Mouse (Mus musculus) ES-Bruce4 (cell line): ENCODE measurements around the gene Nelfe.

Experiments
- CTCF ChIP-seq: IDR thresholded peaks from one replicate; pipeline ENCODE4 v1.8.1; 2011; ENCODE audit warnings: low read depth, low read length
- EP300 ChIP-seq: IDR thresholded peaks from 2 replicates; pipeline ENCODE4 v1.6.1; 2011; ENCODE audit warnings: low read depth, low read length; ENCODE audit not compliant: insufficient read depth
- POLR2A ChIP-seq: IDR thresholded peaks from one replicate; pipeline ENCODE4 v1.8.1; 2011; ENCODE audit warnings: low read length; ENCODE audit not compliant: insufficient read depth

GRCm38 (mm10) chr17:34883332-34883731, 33.1 kb downstream of the Nelfe start:
- TF ChIP-seq POLR2A, result no peak
- no peak for TF ChIP-seq CTCF
- no peak for TF ChIP-seq EP300
